Mouse (Mus musculus) C2C12 (cell line): Measurements from ENCODE around the gene Slc38a9.

Experiments used
- CTCF ChIP-seq: IDR thresholded peaks from one replicate; pipeline ENCODE4 v1.5.1; 2011; ENCODE audit not compliant: control insufficient read depth, insufficient read depth, insufficient read length
- MAX ChIP-seq: IDR thresholded peaks from one replicate; pipeline ENCODE4 v1.6.1; 2011; ENCODE audit warnings: mild to moderate bottlenecking, control low read depth
- MYOD1 ChIP-seq: IDR thresholded peaks from one replicate; pipeline ENCODE4 v1.6.1; 2011; ENCODE audit warnings: low read depth; ENCODE audit not compliant: control insufficient read depth, insufficient read length
- USF1 ChIP-seq: IDR thresholded peaks from one replicate; pipeline ENCODE4 v1.6.1; 2011; ENCODE audit warnings: low read depth, mild to moderate bottlenecking, control low read depth, moderate library complexity

GRCm38 (mm10) chr13:112639111-112639510 lies 21.4 kb upstream of the Slc38a9 start:
- TF ChIP-seq CTCF (no peak), MYOD1 (no peak), MAX (no peak), USF1 (no peak)
